In the genomic region with DNA sequence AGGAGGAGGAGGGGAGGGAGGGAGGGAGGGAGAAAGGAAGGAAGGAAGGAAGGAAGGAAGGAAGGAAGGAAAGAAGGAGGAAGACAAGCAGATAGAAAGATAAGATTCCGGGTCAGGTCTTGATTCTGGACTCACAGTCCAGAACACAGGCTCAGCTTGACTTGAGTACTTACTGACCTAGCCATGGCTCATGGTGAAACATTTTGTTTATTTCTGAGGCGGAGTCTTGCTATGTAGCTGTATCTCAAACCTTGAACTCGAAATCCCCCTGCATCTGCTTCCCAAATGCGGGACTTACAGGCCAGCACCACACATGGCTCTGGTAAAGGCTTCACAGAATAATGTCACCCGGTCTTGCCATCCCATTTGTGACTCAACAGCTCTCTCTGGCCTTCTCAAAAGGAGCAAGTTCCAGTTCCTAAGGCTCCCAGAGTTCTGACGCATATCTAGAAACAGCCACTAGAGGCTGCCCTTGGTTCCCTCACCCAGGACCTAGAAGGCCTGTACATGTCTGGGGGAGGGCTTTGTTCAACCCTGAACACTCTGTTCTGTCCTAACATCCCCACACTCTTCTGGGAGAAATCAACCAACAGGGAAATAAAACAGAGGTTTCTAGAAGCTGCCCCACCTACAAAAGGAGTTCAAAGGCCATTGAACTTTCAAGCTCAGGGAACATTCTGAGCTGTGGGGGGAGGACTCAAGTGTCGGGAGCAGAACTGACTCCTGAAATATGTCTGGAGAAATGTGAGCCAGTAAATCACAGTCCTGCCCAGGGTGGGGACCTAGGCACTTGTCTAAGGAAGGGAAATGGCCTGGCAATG, we compare ENCODE assay signal across 8 mouse cellular contexts. TPM values are rescaled to one million over a fixed set of nuclear protein-coding genes. Genes with fewer than 3 reads are reported as not detected.
DNase-seq lines count a peak whose midpoint lies in the region; ATAC-seq and TF ChIP-seq lines count a peak whose summit lies in the region.

No protein-coding gene starts in this region.

- H3K27ac ChIP-seq in limb, embryonic 14.5 days (replicated peaks; ENCODE audit: low read depth, low read length), result no peak overlapping the region
- H3K27ac ChIP-seq in neural tube, embryonic 13.5 days (replicated peaks), result no peak overlapping the region

- H3K36me3 ChIP-seq in limb, embryonic 14.5 days (ENCODE audit: control insufficient read depth, insufficient read depth, low read length), result no peaks in the 10 kb centered on the region
- H3K36me3 ChIP-seq in neural tube, embryonic 13.5 days, result no peaks in the 10 kb centered on the region

- no peak for TF ChIP-seq POLR2A in limb, embryonic 14.5 days (IDR thresholded peaks at IDR 0.05; ENCODE audit: borderline replicate concordance, extremely low read depth, insufficient read depth, insufficient read length)

- H3K9ac ChIP-seq in limb, embryonic 14.5 days (ENCODE audit: low read depth, low read length, severe bottlenecking), result no peak overlapping the region
- no peak overlapping the region for H3K9ac ChIP-seq in neural tube, embryonic 13.5 days

- H3K27me3 ChIP-seq in limb, embryonic 14.5 days (ENCODE audit: control insufficient read depth, insufficient read depth, low read length), result no peaks in the 10 kb centered on the region
- H3K27me3 ChIP-seq in neural tube, embryonic 13.5 days, result no peaks in the 10 kb centered on the region

- peak; percentile 67; the same call in 1 of the 2 replicates for ATAC-seq in limb, embryonic 14.5 days (ENCODE audit: low FRiP score, low read depth)
- 0 out of 2 replicates have a peak, but pooled peaks have one; percentile 65 for ATAC-seq in neural tube, embryonic 13.5 days (ENCODE audit: low read depth)

- peaks cover 7% of the 10 kb centered on the region for H3K4me1 ChIP-seq in limb, embryonic 14.5 days (ENCODE audit: control insufficient read depth, insufficient read depth, low read length)
- H3K4me1 ChIP-seq in neural tube, embryonic 13.5 days (replicated peaks), result no peaks in the 10 kb centered on the region

- intact Hi-C loops in gastrocnemius, postnatal 36 days (cut with DNase I), result loop anchor here (5.0 kb wide), 2 partner anchors 58 to 158 kb away; partner anchors contain the start of gene Akap13

- H3K4me3 ChIP-seq in limb, embryonic 14.5 days (replicated peaks; ENCODE audit: low read length), result no peak overlapping the region
- H3K4me3 ChIP-seq in neural tube, embryonic 13.5 days, result no peak overlapping the region

- 39% methylated on average over 7 of the region's 7 CpGs for WGBS in limb, embryonic 14.5 days
- 59% methylated on average over 7 of the region's 7 CpGs for WGBS in neural tube, embryonic 13.5 days

- no peak overlapping the region for H3K4me2 ChIP-seq in limb, embryonic 14.5 days (replicated peaks; ENCODE audit: low read depth, low read length, severe bottlenecking)
- H3K4me2 ChIP-seq in neural tube, embryonic 13.5 days, result no peak overlapping the region

- H3K9me3 ChIP-seq in limb, embryonic 14.5 days (ENCODE audit: control insufficient read depth, low read length), result no peaks in the 10 kb centered on the region
- H3K9me3 ChIP-seq in neural tube, embryonic 13.5 days, result no peaks in the 10 kb centered on the region

- DNase-seq in urinary bladder, adult 18-20 months (ENCODE audit: low spot score in 2 of 2), result peak; percentile 30 to 49
- DNase-seq in urinary bladder, adult 2 months (ENCODE audit: low spot score), result no peak
- DNase-seq in cerebellum, postnatal 14 days, result peak; percentile 28 to 36
- DNase-seq in gastrocnemius, postnatal 36 days, result peak; percentile 39 to 58
- peak; percentile 59 for DNase-seq in kidney, adult 11 months
- peak; percentile 74 for DNase-seq in limb, embryonic 14.5 days (ENCODE audit: low spot score)
- DNase-seq in thymus, postnatal 10 days (ENCODE audit: low spot score in 2 of 2), result peak; percentile 11 to 32

RNA-seq across cellular contexts. Expression of gene Akap13, which starts 56.2 kb away (rescaled TPM):
- polyA plus RNA-seq in urinary bladder, adult 2 months (2012; rRNA removed), result 27.1 and 35.6 TPM in 2 replicates
- total RNA-seq in gastrocnemius, postnatal 36 days (2021), result 10 to 100 TPM; 47.3 to 70.7 TPM
- polyA plus RNA-seq in limb, embryonic 14.5 days (2012; rRNA removed), result 18.7 and 20.3 TPM in 2 replicates
- 50.3 and 51.4 TPM in 2 replicates for polyA plus RNA-seq in limb, embryonic 14.5 days (2014; fragmentation: Nextera tagmentation; extraction: Ambion mirVana)
- polyA plus RNA-seq in neural tube, embryonic 13.5 days (2015; fragmentation: Nextera tagmentation; extraction: Ambion mirVana), result 20.0 and 21.5 TPM in 2 replicates
